Mouse (Mus musculus): ENCODE measurements around the gene Rab30. TPM values are rescaled to one million over a fixed set of nuclear protein-coding genes. Genes with fewer than 3 reads are reported as not detected.

Rab30 gene
- total and polyA plus RNA-seq, 3 experiments: 39.1 to 105 (median 66.2) TPM

DNA sequence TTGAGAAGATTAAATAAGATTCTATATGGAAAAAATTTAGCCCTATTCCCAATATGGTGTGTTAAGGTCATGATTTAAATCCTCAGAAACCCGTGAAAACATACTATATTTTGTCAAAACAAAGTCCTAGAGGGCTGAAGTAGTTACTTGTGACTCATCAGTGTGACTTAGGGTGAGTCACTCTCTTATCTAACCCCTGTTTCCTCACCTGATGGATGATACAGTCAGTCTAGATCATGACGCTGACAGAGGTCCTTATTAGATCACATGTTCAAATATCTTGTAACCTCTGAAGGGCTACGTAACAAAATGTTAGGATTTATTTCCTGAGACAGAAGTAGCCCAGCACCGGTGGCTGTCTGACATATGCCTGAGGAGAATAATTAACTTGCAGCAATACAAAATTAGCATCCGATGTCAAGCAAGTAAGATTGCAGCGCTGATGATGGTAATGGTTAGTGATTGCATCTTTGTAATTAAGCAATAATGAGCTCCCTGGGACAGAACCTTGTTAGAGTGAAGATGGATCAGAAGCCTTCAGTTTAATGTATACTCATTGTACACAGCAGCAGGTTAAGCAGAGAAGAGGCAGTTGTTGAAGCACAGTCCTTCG is 70.4 kb downstream of the Rab30 start:
- no peak overlapping the region for H3K4me2 ChIP-seq (ENCODE audit: insufficient read depth, low read depth, poor library complexity, severe bottlenecking)
- dilution Hi-C loops (cut with MboI; ENCODE audit: extremely low pct_ligation_motif_present, extremely low pct_unique_long_range_greater_than_20kb, low sequenced_read_pairs): no loop called here
- H3K27ac ChIP-seq (ENCODE audit: insufficient read depth, low read depth): no peak overlapping the region
- H3K27me3 ChIP-seq (replicated peaks): no peaks in the 10 kb centered on the region
- no peak overlapping the region for H3K9ac ChIP-seq (ENCODE audit: insufficient read depth, low read depth)
- no peak overlapping the region for H3K4me3 ChIP-seq (replicated peaks in 1 of 3; ENCODE audit: low read depth in 2 of 3, low read length in 2 of 3, poor library complexity in 1 of 3)
- H3K9me3 ChIP-seq (replicated peaks; ENCODE audit: low read length): no peaks in the 10 kb centered on the region
- in situ Hi-C loops (cut with MboI; ENCODE audit: low pct_ligation_motif_present, low pct_unique_long_range_greater_than_20kb, low sequenced_read_pairs): no loop called here
- peaks cover 3 to 41% of the 10 kb centered on the region in 2 experiments; a peak in 3 of 4 replicates for H3K4me1 ChIP-seq (ENCODE audit: control insufficient read depth in 1 of 2, insufficient read depth in 2 of 2)
- no peak for DNase-seq (ENCODE audit: extremely low read depth)
- H3K79me2 ChIP-seq (replicated peaks; ENCODE audit: control insufficient read depth, extremely low read depth, insufficient read depth, poor library complexity, severe bottlenecking): no peaks in the 10 kb centered on the region
- TF ChIP-seq POLR2AphosphoS2 (IDR thresholded peaks at IDR 0.05; ENCODE audit: low read depth, low read length) (no peak), JUN (IDR thresholded peaks at IDR 0.05; ENCODE audit: insufficient read depth, low read depth, low read length) (no peak), CTCF (conservative IDR thresholded peaks at IDR 0.05 in 1 of 2, IDR thresholded peaks at IDR 0.05 in 1 of 2; ENCODE audit: low read depth in 2 of 2, low read length in 2 of 2) (no peak), E2F4 (IDR thresholded peaks at IDR 0.05; ENCODE audit: insufficient replicate concordance, low read depth, low read length) (no peak), HCFC1 (IDR thresholded peaks at IDR 0.05; ENCODE audit: low read depth, low read length) (no peak), ZNF384 (IDR thresholded peaks at IDR 0.05; ENCODE audit: low read depth, low read length) (no peak), EP300 (IDR thresholded peaks at IDR 0.05; ENCODE audit: low read length) (no peak), SMC3 (IDR thresholded peaks at IDR 0.05; ENCODE audit: low read depth, low read length) (no peak), KAT2A (IDR thresholded peaks at IDR 0.05; ENCODE audit: insufficient replicate concordance, low read length) (no peak), POLR2A (IDR thresholded peaks at IDR 0.05; ENCODE audit: low read depth, low read length) (no peak), TBP (conservative IDR thresholded peaks at IDR 0.05; ENCODE audit: low read depth, low read length) (no peak), NELFE (IDR thresholded peaks at IDR 0.05; ENCODE audit: low read depth, low read length) (no peak), USF2 (conservative IDR thresholded peaks at IDR 0.05; ENCODE audit: low read depth, low read length) (no peak), GABPA (IDR thresholded peaks at IDR 0.05; ENCODE audit: insufficient replicate concordance, low read depth, low read length) (no peak), JUND (conservative IDR thresholded peaks at IDR 0.05; ENCODE audit: low read depth, low read length) (no peak)
- no peaks in the 10 kb centered on the region for H3K36me3 ChIP-seq (replicated peaks in 1 of 2; ENCODE audit: control insufficient read depth in 1 of 2, insufficient read depth in 1 of 2, low read length in 1 of 2)

DNA sequence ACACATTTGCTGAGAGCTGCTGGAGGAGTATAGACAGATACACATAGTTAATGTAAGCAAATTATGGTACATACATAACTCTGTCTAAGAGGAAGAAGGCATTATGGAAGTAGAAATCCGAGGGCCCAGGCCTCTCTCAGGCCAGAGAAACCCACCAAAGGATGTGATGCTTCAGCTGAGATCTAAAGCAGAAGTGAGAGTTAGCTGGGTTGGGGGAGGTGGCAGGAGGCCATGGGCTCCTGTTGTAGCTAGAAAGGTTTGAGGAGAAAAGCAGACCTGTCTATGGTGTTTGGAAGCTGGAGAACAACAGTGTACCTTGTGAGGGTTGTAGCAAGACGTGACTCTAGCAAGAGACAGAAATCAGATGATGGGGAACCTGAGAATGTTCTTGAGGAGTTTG is 75.8 kb downstream of the Rab30 start:
- no peaks in the 10 kb centered on the region for H3K9me3 ChIP-seq (replicated peaks; ENCODE audit: low read length)
- H3K79me2 ChIP-seq (replicated peaks; ENCODE audit: control insufficient read depth, extremely low read depth, insufficient read depth, poor library complexity, severe bottlenecking): peaks cover 19% of the 10 kb centered on the region
- H3K4me2 ChIP-seq (ENCODE audit: insufficient read depth, low read depth, poor library complexity, severe bottlenecking): no peak overlapping the region
- dilution Hi-C loops (cut with MboI; ENCODE audit: extremely low pct_ligation_motif_present, extremely low pct_unique_long_range_greater_than_20kb, low sequenced_read_pairs): no loop called here
- peaks cover 20 to 56% of the 10 kb centered on the region in 2 experiments for H3K4me1 ChIP-seq (ENCODE audit: control insufficient read depth in 1 of 2, insufficient read depth in 2 of 2)
- in situ Hi-C loops (cut with MboI; ENCODE audit: low pct_ligation_motif_present, low pct_unique_long_range_greater_than_20kb, low sequenced_read_pairs): no loop called here
- no peak overlapping the region for H3K4me3 ChIP-seq (replicated peaks in 1 of 3; ENCODE audit: low read depth in 2 of 3, low read length in 2 of 3, poor library complexity in 1 of 3)
- no peaks in the 10 kb centered on the region for H3K27me3 ChIP-seq (replicated peaks)
- peak overlapping the region; percentile 63 for H3K27ac ChIP-seq (ENCODE audit: insufficient read depth, low read depth)
- peaks cover 0 to under 1% of the 10 kb centered on the region in 2 experiments for H3K36me3 ChIP-seq (replicated peaks in 1 of 2; ENCODE audit: control insufficient read depth in 1 of 2, insufficient read depth in 1 of 2, low read length in 1 of 2)
- no peak overlapping the region for H3K9ac ChIP-seq (ENCODE audit: insufficient read depth, low read depth)
- peak; percentile 80 for DNase-seq (ENCODE audit: extremely low read depth)
- TF ChIP-seq ETS1 (conservative IDR thresholded peaks at IDR 0.05; ENCODE audit: low read depth, low read length) (peak; percentile 68; the same call in 1 of the 2 replicates), GABPA (IDR thresholded peaks at IDR 0.05; ENCODE audit: insufficient replicate concordance, low read depth, low read length) (no peak), SIN3A (IDR thresholded peaks at IDR 0.05; ENCODE audit: low read length) (peak; percentile 51; the same call in 1 of the 2 replicates), MAFK (IDR thresholded peaks at IDR 0.05; ENCODE audit: insufficient replicate concordance, low read length) (no peak), RCOR1 (conservative IDR thresholded peaks at IDR 0.05; ENCODE audit: low read depth, low read length) (peak; percentile 64; the same call in 1 of the 2 replicates), CHD2 (IDR thresholded peaks at IDR 0.05; ENCODE audit: low read length) (peak; percentile 82; the same call in 1 of the 2 replicates), MXI1 (IDR thresholded peaks at IDR 0.05; ENCODE audit: low read depth, low read length) (0 out of 2 replicates have a peak, but pooled peaks have one; percentile 4), ZMIZ1 (IDR thresholded peaks at IDR 0.05; ENCODE audit: low read depth, low read length) (no peak), RAD21 (IDR thresholded peaks at IDR 0.05; ENCODE audit: low read depth, low read length) (peak; percentile 5), EP300 (IDR thresholded peaks at IDR 0.05; ENCODE audit: low read length) (peak; percentile 91), TBP (conservative IDR thresholded peaks at IDR 0.05; ENCODE audit: low read depth, low read length) (0 out of 2 replicates have a peak, but pooled peaks have one; percentile 44), MAZ (IDR thresholded peaks at IDR 0.05; ENCODE audit: low read depth, low read length) (no peak), ELF1 (IDR thresholded peaks at IDR 0.05; ENCODE audit: low read depth, low read length) (no peak), MEF2A (IDR thresholded peaks at IDR 0.05; ENCODE audit: borderline replicate concordance, low read depth, low read length) (peak; percentile 66), TCF12 (IDR thresholded peaks at IDR 0.05; ENCODE audit: low read depth, low read length) (peak; percentile 73), UBTF (IDR thresholded peaks at IDR 0.05; ENCODE audit: low read depth, low read length) (no peak), MYC (IDR thresholded peaks at IDR 0.05; ENCODE audit: low read depth, low read length) (0 out of 2 replicates have a peak, but pooled peaks have one; percentile 42), SMC3 (IDR thresholded peaks at IDR 0.05; ENCODE audit: low read depth, low read length) (no peak), IRF4 (IDR thresholded peaks at IDR 0.05; ENCODE audit: low read depth, low read length) (peak; percentile 96), E2F4 (IDR thresholded peaks at IDR 0.05; ENCODE audit: insufficient replicate concordance, low read depth, low read length) (no peak), POLR2AphosphoS2 (IDR thresholded peaks at IDR 0.05; ENCODE audit: low read depth, low read length) (no peak), HCFC1 (IDR thresholded peaks at IDR 0.05; ENCODE audit: low read depth, low read length) (no peak; the same call in 1 of the 2 replicates), USF2 (conservative IDR thresholded peaks at IDR 0.05; ENCODE audit: low read depth, low read length) (no peak), JUND (conservative IDR thresholded peaks at IDR 0.05; ENCODE audit: low read depth, low read length) (no peak; the same call in 1 of the 2 replicates)
